Mouse (Mus musculus) bone marrow macrophage, adult 2 months (primary cell): Measurements from ENCODE around the gene Srsf2.

ENCODE experiments used
- CTCF ChIP-seq: IDR thresholded peaks from 2 replicates; pipeline ENCODE4 v1.5.1; 2012; ENCODE audit warnings: low read depth, mild to moderate bottlenecking, low read length, moderate library complexity
- POLR2A ChIP-seq: IDR thresholded peaks from 2 replicates; pipeline ENCODE4 v1.6.1; 2012; ENCODE audit warnings: mild to moderate bottlenecking, low read depth, low read length, borderline replicate concordance

DNA sequence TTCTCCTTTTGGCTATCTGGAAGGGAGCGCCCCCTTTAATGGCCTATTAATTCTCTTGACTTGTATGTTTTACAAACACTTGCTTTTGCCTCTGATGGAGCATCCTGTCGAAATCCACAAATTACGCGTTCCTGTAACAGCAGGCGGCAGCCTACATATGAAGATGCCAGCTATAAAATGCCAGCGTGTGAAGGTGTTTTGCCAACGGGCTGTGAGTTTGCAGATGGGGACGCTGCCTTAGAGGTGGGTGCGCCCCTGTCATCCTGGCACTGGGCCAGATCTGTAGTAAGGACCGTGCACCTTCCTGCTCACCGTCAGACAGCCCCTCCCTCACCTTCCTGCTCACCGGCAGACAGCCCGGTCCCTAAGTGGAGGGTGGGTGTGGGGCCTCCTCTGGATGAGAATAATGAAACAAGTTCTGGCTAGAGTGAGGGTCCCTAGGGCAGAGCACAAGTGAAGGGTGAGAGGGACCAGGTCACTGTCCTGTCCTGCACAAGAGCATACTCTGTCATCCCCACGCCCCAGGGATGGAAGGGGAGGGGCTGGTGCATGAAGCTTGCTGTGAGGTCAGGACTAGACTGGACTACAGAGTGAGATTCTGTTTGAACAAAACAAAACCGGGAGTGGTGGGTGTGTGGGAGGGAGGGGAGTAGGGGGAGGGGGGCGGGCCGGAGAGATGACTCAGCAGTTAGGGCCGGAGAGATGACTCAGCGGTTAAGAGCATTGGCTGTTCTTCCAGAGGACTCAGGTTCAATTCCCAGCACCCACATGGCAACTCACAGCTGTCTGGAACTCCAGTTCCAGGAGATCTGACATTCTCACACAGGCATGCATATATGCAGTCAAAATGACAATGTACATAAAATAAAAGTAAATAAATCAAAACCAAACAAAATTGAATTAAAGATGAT is 40.9 kb upstream of the Srsf2 start:
- TF ChIP-seq POLR2A (no peak), CTCF (no peak)
